Mouse (Mus musculus) cerebellum, postnatal 10 days (tissue): ENCODE measurements around the gene Prkcd.

Source experiments
- DNase-seq, 2 experiments: peaks; one replicate each; pipeline ENCODE4 v3.0.0; 2021; ENCODE audit warnings: mixed read lengths in 2 of 2

The Prkcd gene

GRCm38 (mm10) chr14:30625856-30626726, at the start of gene Prkcd:
Prkcd (minus strand) TSS chr14:30626210.
- peak; percentile 76 to 85 for DNase-seq

DNA sequence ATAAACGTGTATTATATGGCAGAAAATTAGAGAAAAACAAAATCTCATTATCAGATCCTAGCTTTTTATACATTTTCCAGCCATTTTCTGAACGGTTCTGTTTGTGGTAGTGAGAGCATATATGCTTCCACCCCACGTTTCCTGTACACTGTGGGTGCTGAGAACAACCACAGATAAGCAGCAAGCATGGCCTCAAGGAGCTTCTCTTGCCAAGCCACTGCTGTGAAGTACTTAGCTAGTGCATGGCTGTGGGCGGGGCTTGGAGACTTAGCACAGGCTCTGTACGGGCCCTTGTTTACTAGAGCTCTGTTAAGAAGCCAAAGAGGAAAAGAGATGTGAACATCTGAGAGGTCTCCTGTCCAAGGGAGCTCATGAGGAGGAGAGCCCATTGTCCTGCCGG, 48.9 kb upstream of the Prkcd start:
- DNase-seq = no peak

DNA sequence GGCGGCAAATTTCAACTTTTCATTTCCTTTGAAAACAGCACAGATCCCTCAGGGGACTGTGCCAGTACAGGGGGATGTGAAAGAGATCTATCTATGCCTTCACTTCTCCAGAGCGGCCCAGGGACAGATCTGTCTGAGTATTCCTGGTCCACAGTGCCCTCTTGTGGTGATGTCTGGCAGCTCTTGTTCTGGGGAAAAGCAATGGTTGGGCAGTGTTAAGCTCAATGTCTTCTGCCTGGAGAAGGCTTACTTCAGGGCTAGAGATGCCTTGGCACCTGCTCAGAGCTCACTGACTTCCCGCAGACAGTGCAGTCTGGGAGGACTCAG, 45.9 kb upstream of the Prkcd start:
- peak; percentile 94 to 96 for DNase-seq

DNA sequence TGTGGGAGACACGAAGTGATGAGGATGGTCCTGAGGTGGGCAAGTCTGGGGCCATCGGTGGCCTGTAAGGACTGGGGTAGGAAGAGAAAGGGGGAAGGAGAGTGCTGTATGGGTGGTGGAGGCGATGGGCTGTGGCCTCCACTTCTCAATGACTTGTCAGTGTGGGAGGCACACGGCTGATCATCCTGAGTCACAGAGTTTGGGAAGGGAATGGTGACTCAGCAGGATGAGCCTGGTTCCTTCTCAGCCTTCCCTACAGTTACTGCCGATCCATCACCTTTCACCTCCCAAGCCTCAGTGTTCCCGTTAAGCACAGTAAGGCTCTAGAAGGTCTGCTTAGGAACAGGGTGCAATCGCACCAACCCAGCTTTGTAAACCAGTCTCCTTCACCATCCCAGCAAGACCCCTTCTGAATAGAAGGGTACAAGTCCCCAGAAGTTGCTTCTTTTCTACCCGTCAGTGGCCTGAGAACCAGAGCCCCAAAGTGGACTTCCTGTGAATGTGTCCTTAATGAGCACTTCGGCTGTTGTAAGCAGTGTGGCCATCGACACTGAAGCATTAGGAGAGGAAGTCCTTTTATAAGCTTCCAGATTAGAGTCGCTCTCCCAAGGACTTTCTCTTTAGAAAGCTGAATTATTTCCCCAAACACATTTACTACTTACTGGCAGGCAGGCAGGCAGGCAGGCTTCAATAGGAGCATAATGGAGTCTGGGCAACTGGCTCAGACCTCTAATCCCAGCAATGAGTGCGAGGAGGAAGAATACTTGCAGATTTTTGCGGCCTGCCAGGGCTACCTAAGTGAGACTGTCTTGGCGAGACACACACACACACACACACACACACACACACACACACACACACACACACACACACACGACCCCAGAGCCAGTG, 45.3 kb upstream of the Prkcd start:
- no peak for DNase-seq

GRCm38 (mm10) chr14:30670161-30670560, 44.2 kb upstream of the Prkcd start:
- no peak for DNase-seq

DNA sequence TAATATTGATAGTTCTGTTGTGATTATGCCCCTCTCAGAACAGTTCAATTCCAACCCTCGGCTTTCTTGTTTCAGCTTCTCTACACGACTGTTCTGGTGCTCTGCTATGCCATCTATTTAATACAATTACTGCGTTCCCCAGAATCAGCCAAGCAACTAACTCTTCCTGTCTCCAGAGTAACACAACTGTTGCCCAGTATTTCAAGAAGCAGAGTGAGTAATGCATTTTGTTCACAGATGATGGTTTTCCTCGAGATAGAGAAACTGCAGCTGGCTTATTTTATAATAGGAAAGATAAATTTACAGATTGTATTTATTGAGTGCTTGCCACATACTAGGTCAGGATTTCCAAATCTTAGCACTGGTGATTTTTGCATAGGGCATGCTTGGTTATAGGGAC, 40.6 kb upstream of the Prkcd start:
- no peak for DNase-seq

DNA sequence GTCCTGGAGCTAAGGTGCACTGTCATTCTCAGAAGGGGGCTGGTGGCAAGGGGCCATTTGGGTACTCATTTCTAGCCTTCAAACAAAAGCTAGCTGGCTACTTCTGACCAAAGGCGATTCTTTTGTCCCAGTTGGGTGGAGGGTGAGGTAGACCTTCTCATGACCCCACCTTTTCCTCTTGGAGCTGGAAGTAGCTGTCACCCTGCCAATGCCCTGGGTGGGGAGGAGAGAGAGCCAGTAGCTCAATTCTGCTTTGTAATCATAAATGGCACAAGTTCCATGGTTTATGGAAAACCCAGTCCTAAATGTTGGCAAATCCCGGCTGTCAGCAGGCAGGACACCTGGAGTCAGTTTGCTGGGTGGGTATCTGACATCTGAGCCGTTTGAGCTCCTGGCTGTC, 40.1 kb upstream of the Prkcd start:
- DNase-seq = no peak

- DNase-seq = no peak
Observed at GRCm38 (mm10) chr14:30655531-30655930, 29.5 kb upstream of the Prkcd start.

- DNase-seq = no peak
Observed at GRCm38 (mm10) chr14:30654691-30655228, 28.8 kb upstream of the Prkcd start.

- peak; percentile 99 to 100 for DNase-seq
Observed at GRCm38 (mm10) chr14:30653943-30654659, 28.1 kb upstream of the Prkcd start, which contains the start of gene Rft1. Rft1 (plus strand) TSS chr14:30654360.

DNA sequence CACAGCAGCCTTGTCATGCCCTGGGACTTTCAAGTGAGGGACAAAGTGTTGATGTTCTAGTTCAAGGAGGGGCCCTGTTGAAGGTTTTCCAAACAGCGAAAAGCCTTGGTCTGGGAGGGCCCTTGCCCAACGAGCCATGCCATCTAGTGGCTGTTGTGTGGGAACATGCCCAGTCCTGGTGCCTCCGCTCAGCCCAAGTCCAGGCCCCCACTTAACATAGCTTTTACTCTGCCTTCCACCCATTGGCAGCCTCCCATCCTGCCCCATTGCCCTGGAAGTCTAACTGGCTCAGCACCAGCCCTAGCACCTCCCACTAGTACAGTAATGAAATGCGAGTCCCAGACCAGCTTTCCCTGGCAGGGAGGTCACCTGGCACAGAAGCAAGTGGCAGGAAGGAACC, 25.0 kb upstream of the Prkcd start:
- peak; percentile 78 to 84 for DNase-seq

- no peak for DNase-seq
Observed at GRCm38 (mm10) chr14:30649745-30650144, 23.7 kb upstream of the Prkcd start.

DNA sequence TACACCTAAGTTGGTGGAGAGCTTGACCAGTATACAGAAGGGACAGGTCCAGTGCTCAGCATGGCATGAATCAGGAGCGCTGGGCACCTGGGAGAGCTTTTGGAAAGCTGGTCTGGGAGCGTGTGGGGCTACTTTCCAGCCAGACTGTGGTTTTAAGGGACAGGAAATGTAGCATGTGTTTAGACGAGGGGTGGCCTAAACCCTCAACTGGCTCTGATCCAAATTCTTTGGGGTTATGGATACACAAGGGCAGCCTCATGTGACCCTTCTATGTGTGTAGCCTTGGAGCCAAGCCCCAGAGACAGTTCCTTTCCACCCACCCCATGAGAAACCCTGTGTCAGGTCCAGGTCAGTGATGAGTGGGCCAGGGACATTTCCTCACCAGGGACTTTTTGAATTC, 22.5 kb upstream of the Prkcd start:
- no peak for DNase-seq

GRCm38 (mm10) chr14:30646486-30646885, 20.5 kb upstream of the Prkcd start:
- DNase-seq = no peak

DNA sequence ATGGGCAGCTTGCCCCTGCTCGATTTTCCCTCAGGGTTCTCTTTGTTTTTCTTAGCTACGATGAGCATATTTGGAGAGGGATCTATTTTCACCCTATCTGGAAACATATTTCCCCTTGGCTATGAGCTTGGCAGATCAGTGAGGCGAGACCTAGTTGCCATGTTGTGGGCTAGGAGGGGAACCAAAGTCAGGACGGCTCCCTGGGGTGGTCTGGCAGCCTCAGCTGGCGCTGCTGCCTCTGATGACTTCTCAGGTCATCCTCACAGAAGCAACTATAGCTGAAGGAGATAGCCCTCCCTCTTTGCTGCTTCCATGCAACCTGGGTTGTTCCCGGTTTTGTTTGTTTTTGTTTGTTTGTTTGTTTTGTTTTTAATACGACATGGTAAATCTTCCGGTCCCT, 19.1 kb upstream of the Prkcd start:
- peak; percentile 78 to 86 for DNase-seq

GRCm38 (mm10) chr14:30644026-30644425, 18.0 kb upstream of the Prkcd start:
- no peak for DNase-seq

GRCm38 (mm10) chr14:30641748-30642147, 15.7 kb upstream of the Prkcd start:
- DNase-seq = no peak

DNA sequence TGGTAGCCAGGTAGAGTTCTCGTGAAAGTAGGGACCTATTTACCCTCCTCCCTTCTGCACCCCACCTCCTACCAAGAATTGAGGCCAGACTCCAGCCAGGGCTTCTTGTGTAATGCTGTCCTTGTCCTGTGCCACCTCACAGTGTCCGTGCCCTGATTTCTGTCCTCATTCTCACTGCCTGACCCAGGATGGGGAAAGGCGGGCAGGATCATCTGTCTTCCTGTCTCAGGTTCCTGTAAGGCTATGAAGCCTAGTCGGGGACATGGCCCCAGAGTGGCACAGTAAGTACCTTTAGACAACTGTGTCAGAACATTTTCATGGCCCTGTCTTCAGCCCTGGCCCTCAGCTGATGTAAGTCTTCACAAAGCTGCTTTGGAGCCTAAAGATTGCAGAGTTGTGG, 12.7 kb upstream of the Prkcd start:
- DNase-seq = no peak

- peak; percentile 27 to 50 for DNase-seq
Observed at GRCm38 (mm10) chr14:30638009-30638408, 12.0 kb upstream of the Prkcd start.

- peak in 1 of 2 experiments; percentile 18 for DNase-seq
Observed at GRCm38 (mm10) chr14:30637087-30637486, 11.1 kb upstream of the Prkcd start.

- DNase-seq = no peak
Observed at GRCm38 (mm10) chr14:30636499-30636898, 10.5 kb upstream of the Prkcd start.

DNA sequence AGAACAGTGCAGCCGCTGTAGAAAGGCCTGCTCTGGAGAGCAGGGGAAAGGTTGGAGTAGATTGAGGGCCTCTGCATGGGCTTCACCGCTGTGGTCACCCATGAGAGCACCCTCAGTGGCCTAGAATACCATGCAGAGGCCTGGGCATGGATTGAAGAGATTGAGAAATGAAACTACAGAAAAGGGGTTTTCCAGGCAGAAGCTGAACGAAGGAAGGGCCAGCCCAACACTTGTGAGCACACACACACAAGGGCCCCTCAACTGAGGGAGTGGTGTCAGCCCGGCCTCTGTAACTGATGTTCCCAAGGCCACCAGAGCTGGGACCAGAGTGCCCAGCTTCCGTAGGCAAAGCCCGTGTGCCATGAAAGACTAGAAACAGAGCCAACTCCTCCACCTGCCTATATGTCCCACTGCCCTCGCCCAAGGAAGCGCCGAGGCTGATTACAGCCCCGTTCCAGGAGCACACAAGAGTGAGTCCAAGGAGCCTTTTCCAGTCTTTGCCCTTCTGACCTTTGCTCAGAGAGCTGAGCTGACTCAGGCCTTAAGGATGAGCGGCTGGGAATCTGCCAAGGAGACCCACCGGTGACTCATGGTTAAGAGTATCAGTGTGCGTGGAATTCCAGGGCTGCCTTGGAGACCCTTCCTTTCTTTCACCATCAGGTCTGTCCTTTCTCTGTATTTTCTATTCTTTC, 9.4 kb upstream of the Prkcd start:
- no peak for DNase-seq
